Mouse (Mus musculus) brain, embryonic 14.5 days (tissue): ENCODE measurements around the gene Rbx1.

ENCODE experiments used
- CTCF ChIP-seq: fragments of 200-500 bp; IDR thresholded peaks from 2 replicates; pipeline ENCODE4 v1.5.1; 2012; ENCODE audit warnings: inconsistent platforms, mild to moderate bottlenecking, moderate library complexity, borderline replicate concordance; ENCODE audit not compliant: insufficient read depth, insufficient read length; ENCODE audit errors: extremely low read depth
- POLR2A ChIP-seq: fragments of 200-500 bp; IDR thresholded peaks from 2 replicates; pipeline ENCODE4 v1.6.1; 2012; ENCODE audit warnings: mild to moderate bottlenecking, inconsistent platforms, borderline replicate concordance; ENCODE audit not compliant: poor library complexity, insufficient read depth, insufficient read length, severe bottlenecking; ENCODE audit errors: extremely low read depth

GRCm38 (mm10) chr15:81466738-81467113 lies 630 bp downstream of the Rbx1 start:
- TF ChIP-seq CTCF (no peak), POLR2A (peak; percentile 32; the same call in 1 of the 2 replicates)
